Mouse (Mus musculus): ENCODE data around the gene Lair1.
"Not testable (repeated sequence)": the region's sequence is repeated elsewhere in the genome, so short reads cannot be mapped to it uniquely, and the experiment has no call there.

Lair1 gene

DNA sequence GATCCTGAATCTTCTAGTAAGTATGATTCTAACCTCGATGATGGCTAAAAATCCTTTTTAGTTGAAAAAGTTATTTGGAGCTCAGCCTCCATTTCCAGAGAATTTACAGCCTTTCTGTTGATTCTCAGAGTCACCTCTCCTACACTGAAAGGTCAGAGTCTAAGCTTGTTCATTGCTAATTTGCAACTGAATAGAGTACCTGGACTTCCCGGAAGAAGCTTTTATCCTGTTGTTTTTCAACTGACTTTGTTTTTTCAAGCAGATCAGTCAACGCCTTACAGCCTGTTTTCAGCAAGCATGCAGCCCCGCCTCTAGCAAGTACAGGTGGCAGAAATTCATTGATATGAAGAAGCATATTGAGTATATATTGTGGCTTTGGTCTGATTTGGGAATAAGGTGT lies 59.0 kb downstream of the Lair1 start:
- in situ Hi-C loops (cut with MboI, MseI), result not testable (repeated sequence)

DNA sequence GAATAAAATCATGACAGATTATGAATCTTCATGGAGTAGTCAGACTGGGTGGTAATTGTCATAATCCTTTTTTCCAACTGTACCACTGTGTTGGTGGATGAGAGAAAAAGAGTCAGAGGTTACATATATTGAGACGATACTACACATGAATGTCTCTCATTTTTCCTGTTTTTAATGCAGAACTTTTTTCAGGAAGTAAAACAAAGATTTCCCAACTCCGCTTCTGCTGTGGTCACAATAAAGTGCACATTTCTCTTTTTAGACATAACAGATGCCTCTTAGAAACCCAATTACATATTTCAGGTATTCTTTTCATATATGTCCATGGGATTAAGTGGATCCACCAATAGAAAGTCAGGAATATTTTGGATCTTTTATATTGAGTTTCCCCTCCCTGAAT lies 101.0 kb downstream of the Lair1 start:
- in situ Hi-C loops (cut with MboI, MseI), result no loop called here

DNA sequence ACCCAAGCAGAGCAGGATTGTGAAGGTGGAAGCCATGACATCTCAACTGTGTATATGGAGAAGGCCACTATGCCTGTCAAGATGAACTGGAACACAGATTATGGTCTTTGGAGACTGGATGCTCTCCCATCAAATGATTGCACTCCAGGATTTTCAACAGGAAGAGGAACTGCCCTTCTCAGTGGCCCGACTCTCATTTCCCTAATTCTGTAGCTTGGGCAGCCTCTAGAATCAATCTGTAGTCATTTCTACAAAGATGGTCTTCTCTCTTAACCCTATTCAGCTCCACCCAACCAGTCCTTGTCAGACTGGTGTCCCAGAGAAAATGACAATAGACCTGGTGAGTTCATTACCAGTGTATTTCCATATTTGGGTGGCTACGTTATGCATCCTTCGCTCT lies 105.6 kb downstream of the Lair1 start:
- in situ Hi-C loops (cut with MboI, MseI), result no loop called here
